Mouse (Mus musculus): Measurements from ENCODE around the gene Tmed11. TPM values are rescaled to one million over a fixed set of nuclear protein-coding genes. Genes with fewer than 3 reads are reported as not detected.
"Not testable (repeated sequence)": the region's sequence is repeated elsewhere in the genome, so short reads cannot be mapped to it uniquely, and the experiment has no call there.

Gene Tmed11
- polyA plus RNA-seq, 1 experiment from 2014 or later, result not detected

GRCm38 (mm10) chr5:108751258-108751657 lies 43.9 kb downstream of the Tmed11 start:
- DNase-seq (ENCODE audit: low spot score); H3K9ac ChIP-seq (ENCODE audit: low read length); H3K4me2 ChIP-seq (ENCODE audit: low read depth); ATAC-seq (ENCODE audit: insufficient read depth, low FRiP score, low TSS enrichment); H3K4me1 ChIP-seq (ENCODE audit: control insufficient read depth, insufficient read depth, low read length); H3K36me3 ChIP-seq (ENCODE audit: control insufficient read depth, insufficient read depth, low read length); H3K27ac ChIP-seq (ENCODE audit: low read depth, low read length); H3K4me3 ChIP-seq (ENCODE audit: low read depth, low read length); H3K9me3 ChIP-seq (ENCODE audit: control insufficient read depth, low read length); H3K27me3 ChIP-seq (ENCODE audit: control insufficient read depth, insufficient read depth, low read length): not testable (repeated sequence)
- whole genome bisulfite sequencing, result 95% methylated on average over 4 of the region's 4 CpGs

GRCm38 (mm10) chr5:108750328-108751210 lies 44.6 kb downstream of the Tmed11 start:
- WGBS, result 77% methylated on average over 5 of the region's 5 CpGs
- no peak for DNase-seq (ENCODE audit: low spot score)
- Histone ChIP-seq H3K27ac (ENCODE audit: low read depth, low read length) (no peak overlapping the region), H3K4me1 (ENCODE audit: control insufficient read depth, insufficient read depth, low read length) (no peaks in the 10 kb centered on the region), H3K4me3 (ENCODE audit: low read depth, low read length) (no peak overlapping the region), H3K4me2 (ENCODE audit: low read depth) (no peak overlapping the region), H3K27me3 (ENCODE audit: control insufficient read depth, insufficient read depth, low read length) (no peaks in the 10 kb centered on the region), H3K36me3 (ENCODE audit: control insufficient read depth, insufficient read depth, low read length) (no peaks in the 10 kb centered on the region), H3K9ac (ENCODE audit: low read length) (no peak overlapping the region), H3K9me3 (ENCODE audit: control insufficient read depth, low read length) (no peaks in the 10 kb centered on the region)
- no peak for ATAC-seq (ENCODE audit: insufficient read depth, low FRiP score, low TSS enrichment)

GRCm38 (mm10) chr5:108744629-108745028 lies 50.5 kb downstream of the Tmed11 start:
- Histone ChIP-seq H3K9me3 (ENCODE audit: control insufficient read depth, low read length) (no peaks in the 10 kb centered on the region), H3K36me3 (ENCODE audit: control insufficient read depth, insufficient read depth, low read length) (no peaks in the 10 kb centered on the region), H3K9ac (ENCODE audit: low read length) (no peak overlapping the region), H3K4me1 (ENCODE audit: control insufficient read depth, insufficient read depth, low read length) (no peaks in the 10 kb centered on the region), H3K4me2 (ENCODE audit: low read depth) (no peak overlapping the region), H3K27me3 (ENCODE audit: control insufficient read depth, insufficient read depth, low read length) (no peaks in the 10 kb centered on the region), H3K27ac (ENCODE audit: low read depth, low read length) (no peak overlapping the region), H3K4me3 (ENCODE audit: low read depth, low read length) (no peak overlapping the region)
- DNase-seq (ENCODE audit: low spot score) (no peak), ATAC-seq (ENCODE audit: insufficient read depth, low FRiP score, low TSS enrichment) (no peak)
- WGBS, result 78% methylated on average over 3 of the region's 3 CpGs

- H3K4me2 ChIP-seq (ENCODE audit: low read depth), result no peak overlapping the region
- H3K36me3 ChIP-seq (ENCODE audit: control insufficient read depth, insufficient read depth, low read length), result no peaks in the 10 kb centered on the region
- no peaks in the 10 kb centered on the region for H3K27me3 ChIP-seq (ENCODE audit: control insufficient read depth, insufficient read depth, low read length)
- WGBS, result 64% methylated on average over 2 of the region's 2 CpGs
- H3K4me1 ChIP-seq (ENCODE audit: control insufficient read depth, insufficient read depth, low read length), result no peaks in the 10 kb centered on the region
- H3K4me3 ChIP-seq (ENCODE audit: low read depth, low read length), result no peak overlapping the region
- DNase-seq (ENCODE audit: low spot score), result no peak
- H3K9ac ChIP-seq (ENCODE audit: low read length), result no peak overlapping the region
- ATAC-seq (ENCODE audit: insufficient read depth, low FRiP score, low TSS enrichment), result no peak
- H3K27ac ChIP-seq (ENCODE audit: low read depth, low read length), result no peak overlapping the region
- no peaks in the 10 kb centered on the region for H3K9me3 ChIP-seq (ENCODE audit: control insufficient read depth, low read length)
Measured at GRCm38 (mm10) chr5:108743856-108744255, 51.3 kb downstream of the Tmed11 start.

- no peaks in the 10 kb centered on the region for H3K9me3 ChIP-seq (ENCODE audit: control insufficient read depth, low read length)
- H3K27ac ChIP-seq (ENCODE audit: low read depth, low read length), result no peak overlapping the region
- no peak for DNase-seq (ENCODE audit: low spot score)
- no peaks in the 10 kb centered on the region for H3K27me3 ChIP-seq (ENCODE audit: control insufficient read depth, insufficient read depth, low read length)
- H3K36me3 ChIP-seq (ENCODE audit: control insufficient read depth, insufficient read depth, low read length), result no peaks in the 10 kb centered on the region
- no peak overlapping the region for H3K4me2 ChIP-seq (ENCODE audit: low read depth)
- no peak overlapping the region for H3K9ac ChIP-seq (ENCODE audit: low read length)
- no peak overlapping the region for H3K4me3 ChIP-seq (ENCODE audit: low read depth, low read length)
- H3K4me1 ChIP-seq (ENCODE audit: control insufficient read depth, insufficient read depth, low read length), result no peaks in the 10 kb centered on the region
- no peak for ATAC-seq (ENCODE audit: insufficient read depth, low FRiP score, low TSS enrichment)
- WGBS, result 78% methylated on average over 2 of the region's 2 CpGs
Measured at GRCm38 (mm10) chr5:108742596-108742995, 52.6 kb downstream of the Tmed11 start.

- H3K4me3 ChIP-seq (ENCODE audit: low read depth, low read length), result no peak overlapping the region
- H3K9me3 ChIP-seq (ENCODE audit: control insufficient read depth, low read length), result no peaks in the 10 kb centered on the region
- no peak overlapping the region for H3K27ac ChIP-seq (ENCODE audit: low read depth, low read length)
- H3K27me3 ChIP-seq (ENCODE audit: control insufficient read depth, insufficient read depth, low read length), result no peaks in the 10 kb centered on the region
- 84% methylated on average over 2 of the region's 2 CpGs for WGBS
- H3K4me2 ChIP-seq (ENCODE audit: low read depth), result no peak overlapping the region
- ATAC-seq (ENCODE audit: insufficient read depth, low FRiP score, low TSS enrichment), result no peak
- H3K4me1 ChIP-seq (ENCODE audit: control insufficient read depth, insufficient read depth, low read length), result no peaks in the 10 kb centered on the region
- no peak for DNase-seq (ENCODE audit: low spot score)
- no peaks in the 10 kb centered on the region for H3K36me3 ChIP-seq (ENCODE audit: control insufficient read depth, insufficient read depth, low read length)
- H3K9ac ChIP-seq (ENCODE audit: low read length), result no peak overlapping the region
Measured at GRCm38 (mm10) chr5:108741844-108742243, 53.3 kb downstream of the Tmed11 start.

- H3K4me1 ChIP-seq (ENCODE audit: control insufficient read depth, insufficient read depth, low read length), result no peaks in the 10 kb centered on the region
- no peak overlapping the region for H3K27ac ChIP-seq (ENCODE audit: low read depth, low read length)
- DNase-seq (ENCODE audit: low spot score) (no peak), ATAC-seq (ENCODE audit: insufficient read depth, low FRiP score, low TSS enrichment) (no peak)
- 91% methylated on average over 1 of the region's 1 CpGs for WGBS
- no peaks in the 10 kb centered on the region for H3K9me3 ChIP-seq (ENCODE audit: control insufficient read depth, low read length)
- no peak overlapping the region for H3K4me2 ChIP-seq (ENCODE audit: low read depth)
- H3K36me3 ChIP-seq (ENCODE audit: control insufficient read depth, insufficient read depth, low read length), result no peaks in the 10 kb centered on the region
- no peaks in the 10 kb centered on the region for H3K27me3 ChIP-seq (ENCODE audit: control insufficient read depth, insufficient read depth, low read length)
- H3K9ac ChIP-seq (ENCODE audit: low read length), result no peak overlapping the region
- H3K4me3 ChIP-seq (ENCODE audit: low read depth, low read length), result no peak overlapping the region
Measured at GRCm38 (mm10) chr5:108727425-108727824, 67.7 kb downstream of the Tmed11 start.

Measured in neural tube, embryonic 11.5 days (tissue).